Mouse (Mus musculus): ENCODE results near the gene Fnip2.

GRCm38 (mm10) chr3:79440976-79441491 lies 126.6 kb downstream of the Fnip2 start:
- no peak for TF ChIP-seq CTCF (IDR thresholded peaks at IDR 0.05; ENCODE audit: low read depth, low read length)
- TF ChIP-seq TAL1 (conservative IDR thresholded peaks at IDR 0.05; ENCODE audit: low read depth, low read length), result no peak

Data from G1E (cell line).